Comparison of ENCODE assay signal across 17 mouse cellular contexts in the genomic region with DNA sequence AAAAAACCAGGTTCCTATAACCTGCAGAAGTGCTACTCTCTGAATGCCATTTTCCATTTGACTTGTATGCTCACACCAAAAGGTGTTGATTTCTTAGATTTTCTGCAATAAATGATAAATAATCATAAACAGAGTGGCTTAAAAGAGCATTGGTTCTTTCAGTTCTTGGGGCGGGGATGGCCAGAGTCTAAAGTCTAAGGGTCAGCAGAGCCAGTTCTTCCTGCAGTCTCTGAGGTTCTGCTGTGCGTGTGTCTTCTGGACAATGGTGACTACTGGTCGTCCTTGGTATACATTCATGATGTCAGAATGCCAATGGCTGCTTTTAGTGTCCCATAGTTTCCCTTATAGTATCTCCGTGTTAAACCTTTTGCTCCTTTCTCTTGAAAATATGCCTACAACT.
"Had no signal": no experiment of that assay in that cellular context is flagged by ENCODE, and none has a peak within 500 bp of the region (broad histone marks: within the 10 kb centered on the region; RNA-seq: fewer than 3 reads in every experiment).

No protein-coding gene starts in this region.

- H3K4me3 ChIP-seq: lung, embryonic 15.5 days; megakaryocyte, embryonic 14.5 days; midbrain, embryonic 13.5 days; midbrain, embryonic 15.5 days; neural tube, embryonic 12.5 days; stomach, embryonic 15.5 days had no signal

- H3K9me3 ChIP-seq: lung, embryonic 15.5 days; midbrain, embryonic 13.5 days; midbrain, embryonic 15.5 days; neural tube, embryonic 12.5 days; stomach, embryonic 15.5 days had no signal

- H3K36me3 ChIP-seq: lung, embryonic 15.5 days; midbrain, embryonic 13.5 days; midbrain, embryonic 15.5 days; neural tube, embryonic 12.5 days; stomach, embryonic 15.5 days had no signal

- H3K27ac ChIP-seq: lung, embryonic 15.5 days; macrophage; midbrain, embryonic 13.5 days; midbrain, embryonic 15.5 days; neural tube, embryonic 12.5 days; stomach, embryonic 15.5 days; stomach, postnatal 0 days had no signal

- ATAC-seq: midbrain, embryonic 13.5 days; midbrain, embryonic 15.5 days had no signal

- DNase-seq: lung, adult 2 months; lung, postnatal 14 days; lung, postnatal 36 days; right cerebral cortex, postnatal 14 days; right cerebral cortex, postnatal 4 days; thymus, adult 2 months; thymus, postnatal 25 days; thymus, postnatal 4 days had no signal

- H3K4me1 ChIP-seq: lung, embryonic 15.5 days; megakaryocyte, embryonic 14.5 days; midbrain, embryonic 13.5 days; midbrain, embryonic 15.5 days; neural tube, embryonic 12.5 days; stomach, embryonic 15.5 days had no signal

- H3K4me2 ChIP-seq: lung, embryonic 15.5 days; midbrain, embryonic 11.5 days; midbrain, embryonic 13.5 days; midbrain, embryonic 15.5 days; neural tube, embryonic 12.5 days; stomach, embryonic 15.5 days had no signal

- H3K27me3 ChIP-seq: lung, embryonic 15.5 days; megakaryocyte, embryonic 14.5 days; midbrain, embryonic 13.5 days; midbrain, embryonic 15.5 days; neural tube, embryonic 12.5 days; stomach, embryonic 15.5 days had no signal

- H3K9ac ChIP-seq: lung, embryonic 15.5 days; midbrain, embryonic 13.5 days; midbrain, embryonic 15.5 days; neural tube, embryonic 12.5 days; stomach, embryonic 15.5 days had no signal
